Mouse (Mus musculus) midbrain, embryonic 13.5 days (tissue): Measurements from ENCODE around the gene Anapc11. TPM values are rescaled to one million over a fixed set of nuclear protein-coding genes. Genes with fewer than 3 reads are reported as not detected.

Source experiments
- ATAC-seq: fragments of 200-750 bp; cut with Nextera tagmentation; 2 replicates; pipeline ENCODE4 v1.8.0; 2017; ENCODE audit warnings: mild to moderate bottlenecking, moderate TSS enrichment, moderate library complexity
- H3K27ac ChIP-seq: fragments of 300-500 bp; sonication (generic); 2 replicates; pipeline ENCODE4 v1.5.1; 2015; ENCODE audit warnings: inconsistent platforms, mild to moderate bottlenecking, moderate library complexity
- H3K27me3 ChIP-seq: fragments of 300-500 bp; sonication (generic); 2 replicates; pipeline ENCODE4 v1.6.1; 2015; ENCODE audit warnings: mild to moderate bottlenecking, inconsistent platforms
- H3K36me3 ChIP-seq: fragments of 300-500 bp; sonication (generic); 2 replicates; pipeline ENCODE4 v1.6.1; 2015; ENCODE audit warnings: mild to moderate bottlenecking, inconsistent platforms
- H3K4me1 ChIP-seq: fragments of 300-500 bp; sonication (generic); replicated peaks from 2 replicates; pipeline ENCODE4 v1.6.1; 2015; ENCODE audit warnings: inconsistent platforms
- H3K4me2 ChIP-seq: fragments of 300-500 bp; sonication (generic); replicated peaks from 2 replicates; pipeline ENCODE4 v1.6.1; 2015; ENCODE audit warnings: moderate library complexity, mild to moderate bottlenecking, inconsistent platforms
- H3K4me3 ChIP-seq: fragments of 300-500 bp; sonication (generic); replicated peaks from 2 replicates; pipeline ENCODE4 v1.5.1; 2015; ENCODE audit warnings: mild to moderate bottlenecking, inconsistent platforms
- H3K9ac ChIP-seq: fragments of 300-500 bp; sonication (generic); replicated peaks from 2 replicates; pipeline ENCODE4 v1.6.1; 2015; ENCODE audit warnings: mild to moderate bottlenecking, inconsistent platforms
- H3K9me3 ChIP-seq: fragments of 300-500 bp; sonication (generic); 2 replicates; pipeline ENCODE4 v1.6.1; 2016; ENCODE audit warnings: mild to moderate bottlenecking, inconsistent platforms
- WGBS: fragments of 180-500 bp; shearing (Covaris S2); methylation state at CpG from one replicate; pipeline ENCODE4 v1.1.7; 2015; 5-methylcytosine and 5-hydroxymethylcytosine counted together
- polyA plus RNA-seq: library from polyadenylated mRNA; unstranded; fragments of >200 nt; fragmentation: Nextera tagmentation; extraction: Ambion mirVana; gene quantifications from 2 replicates; pipeline ENCODE4 v1.2.1, GENCODE M21; 2015

Anapc11 gene
- polyA plus RNA-seq, 1 experiment from 2014 or later = 183 TPM

DNA sequence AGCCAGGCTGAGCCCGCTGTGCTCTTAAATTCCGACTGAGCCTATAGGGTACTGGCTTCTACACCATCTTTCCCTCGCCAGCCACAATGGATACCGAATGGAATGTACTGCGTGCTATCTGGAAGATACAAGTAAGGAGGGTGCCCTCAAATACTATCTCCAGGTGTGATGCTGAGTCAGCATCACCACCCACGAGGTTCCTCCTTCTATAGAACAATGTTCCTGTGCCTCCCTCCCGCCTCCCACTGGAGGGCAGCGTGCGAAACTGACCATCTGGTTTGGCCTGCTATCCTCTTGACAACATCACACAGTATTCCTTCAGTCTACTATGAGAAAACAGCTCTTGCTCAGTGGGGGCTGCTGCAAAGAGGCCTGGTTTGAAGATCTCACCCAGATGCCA, 33.1 kb upstream of the Anapc11 start:
- no peaks in the 10 kb centered on the region for H3K27me3 ChIP-seq
- H3K9ac ChIP-seq = no peak overlapping the region
- H3K27ac ChIP-seq = no peak overlapping the region
- no peaks in the 10 kb centered on the region for H3K4me1 ChIP-seq
- WGBS = 90% methylated on average over 9 of the region's 9 CpGs
- no peaks in the 10 kb centered on the region for H3K9me3 ChIP-seq
- no peak overlapping the region for H3K4me2 ChIP-seq
- peaks cover 95% of the 10 kb centered on the region for H3K36me3 ChIP-seq
- no peak overlapping the region for H3K4me3 ChIP-seq
- ATAC-seq = no peak

DNA sequence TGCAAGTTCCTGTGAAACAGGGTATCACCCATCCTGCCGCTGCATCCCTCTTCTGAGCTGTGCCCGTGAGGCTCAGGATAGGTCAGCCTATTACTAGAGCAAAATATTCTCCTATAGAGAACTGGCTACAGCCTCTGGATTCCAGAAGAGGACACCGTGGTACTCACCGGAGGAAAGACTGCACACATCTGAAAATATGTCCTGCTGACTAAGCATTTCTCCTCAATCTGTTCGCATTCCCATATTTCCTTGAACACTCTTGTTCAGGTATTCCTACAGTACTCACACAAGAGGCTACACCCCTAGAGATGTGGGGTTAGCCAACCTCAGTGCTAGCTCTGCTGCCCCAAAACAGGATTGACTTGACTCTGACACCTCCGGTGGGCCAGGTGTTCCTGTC, 29.9 kb upstream of the Anapc11 start:
- Histone ChIP-seq H3K4me2 (no peak overlapping the region), H3K4me3 (no peak overlapping the region), H3K4me1 (peaks cover 14% of the 10 kb centered on the region), H3K36me3 (peaks cover 78% of the 10 kb centered on the region), H3K9ac (no peak overlapping the region), H3K27me3 (no peaks in the 10 kb centered on the region), H3K27ac (no peak overlapping the region), H3K9me3 (no peaks in the 10 kb centered on the region)
- no peak for ATAC-seq
- WGBS = 95% methylated on average over 6 of the region's 6 CpGs

DNA sequence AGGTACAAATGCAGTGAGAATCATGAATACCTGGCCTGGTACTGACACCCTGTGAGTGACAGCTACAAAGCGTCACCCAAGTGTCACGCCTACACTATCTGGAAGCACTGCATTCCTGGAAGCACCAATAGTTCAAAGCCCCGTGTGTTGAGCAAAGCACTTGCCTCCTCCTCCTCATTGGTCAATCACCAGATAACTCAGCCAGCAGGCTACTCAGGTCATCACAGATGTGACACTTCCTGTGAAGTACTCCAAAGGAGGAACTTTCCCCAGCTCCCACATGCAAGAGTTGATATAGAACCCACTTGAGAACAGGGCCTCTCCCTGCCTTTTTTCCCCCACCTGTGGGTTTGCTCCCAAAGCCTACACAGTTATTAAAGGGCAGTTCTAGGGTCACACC, 27.1 kb upstream of the Anapc11 start:
- Histone ChIP-seq H3K9me3 (no peaks in the 10 kb centered on the region), H3K27ac (no peak overlapping the region), H3K4me2 (peak overlapping the region; percentile 91), H3K36me3 (peaks cover 50% of the 10 kb centered on the region), H3K9ac (peak overlapping the region; percentile 83), H3K4me3 (peak overlapping the region; percentile 90), H3K4me1 (peaks cover 28% of the 10 kb centered on the region), H3K27me3 (no peaks in the 10 kb centered on the region)
- no peak for ATAC-seq
- WGBS = 89% methylated on average over 3 of the region's 3 CpGs

DNA sequence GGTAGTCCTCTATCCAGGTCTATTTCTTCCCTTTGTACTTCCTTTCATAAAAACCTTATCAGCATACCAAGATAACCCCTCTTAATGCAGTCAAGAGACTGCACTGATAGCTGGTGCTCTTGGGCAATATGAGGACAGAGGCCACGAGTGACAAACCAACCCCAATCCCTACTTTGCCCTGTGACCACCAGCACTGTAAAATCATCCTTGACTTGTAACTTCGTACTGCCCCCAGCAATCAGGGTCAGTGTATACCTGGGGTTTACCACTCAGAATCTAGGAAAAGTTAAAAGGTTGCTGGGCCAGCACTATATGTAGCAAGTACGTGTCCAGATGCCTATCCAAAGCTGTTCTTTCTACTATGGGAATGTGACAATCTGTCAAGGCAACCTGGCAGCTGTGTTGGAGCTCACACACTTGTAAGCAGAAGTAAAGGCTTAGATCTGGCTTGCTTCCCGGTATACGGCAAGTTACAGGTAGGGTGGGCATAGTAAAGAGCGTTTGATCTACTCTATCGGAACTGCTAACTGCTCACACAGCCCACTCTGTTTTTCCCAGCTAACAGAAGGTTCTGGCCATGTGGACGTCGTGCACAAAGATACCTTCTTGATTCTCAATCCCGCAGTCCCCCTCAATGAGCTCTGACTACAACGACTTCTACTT, 26.3 kb upstream of the Anapc11 start:
- 17% methylated on average over 11 of the region's 11 CpGs for whole genome bisulfite sequencing

DNA sequence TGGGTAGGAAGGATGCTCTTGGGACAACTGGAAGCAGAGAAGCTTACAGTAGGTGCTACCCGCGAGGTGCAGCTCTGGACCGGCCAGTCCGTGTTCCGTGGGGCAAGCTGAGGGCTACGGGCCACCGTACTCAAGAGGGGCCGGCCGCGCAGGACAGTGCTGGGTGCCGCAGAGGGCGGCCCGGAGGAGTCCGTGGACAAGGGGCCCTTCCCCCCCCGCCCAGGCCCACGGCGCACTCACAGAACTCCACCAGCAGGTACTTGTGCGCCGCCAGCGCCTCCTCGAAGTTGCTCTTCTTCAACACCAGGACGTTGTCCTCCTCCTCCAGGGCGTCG, 25.8 kb upstream of the Anapc11 start:
- no peaks in the 10 kb centered on the region for H3K27me3 ChIP-seq
- peak; percentile 53 for ATAC-seq

More for the DNA sequence above, 26.3 kb upstream of the Anapc11 start:
- Histone ChIP-seq H3K4me3 (peak overlapping the region; percentile 90), H3K27ac (peak overlapping the region; percentile 88; the same call in 1 of the 2 replicates), H3K9ac (peak overlapping the region; percentile 83), H3K4me2 (peak overlapping the region; percentile 91), H3K36me3 (peaks cover 43% of the 10 kb centered on the region), H3K9me3 (no peaks in the 10 kb centered on the region), H3K27me3 (no peaks in the 10 kb centered on the region), H3K4me1 (peaks cover 28% of the 10 kb centered on the region)
- no peak for ATAC-seq

DNA sequence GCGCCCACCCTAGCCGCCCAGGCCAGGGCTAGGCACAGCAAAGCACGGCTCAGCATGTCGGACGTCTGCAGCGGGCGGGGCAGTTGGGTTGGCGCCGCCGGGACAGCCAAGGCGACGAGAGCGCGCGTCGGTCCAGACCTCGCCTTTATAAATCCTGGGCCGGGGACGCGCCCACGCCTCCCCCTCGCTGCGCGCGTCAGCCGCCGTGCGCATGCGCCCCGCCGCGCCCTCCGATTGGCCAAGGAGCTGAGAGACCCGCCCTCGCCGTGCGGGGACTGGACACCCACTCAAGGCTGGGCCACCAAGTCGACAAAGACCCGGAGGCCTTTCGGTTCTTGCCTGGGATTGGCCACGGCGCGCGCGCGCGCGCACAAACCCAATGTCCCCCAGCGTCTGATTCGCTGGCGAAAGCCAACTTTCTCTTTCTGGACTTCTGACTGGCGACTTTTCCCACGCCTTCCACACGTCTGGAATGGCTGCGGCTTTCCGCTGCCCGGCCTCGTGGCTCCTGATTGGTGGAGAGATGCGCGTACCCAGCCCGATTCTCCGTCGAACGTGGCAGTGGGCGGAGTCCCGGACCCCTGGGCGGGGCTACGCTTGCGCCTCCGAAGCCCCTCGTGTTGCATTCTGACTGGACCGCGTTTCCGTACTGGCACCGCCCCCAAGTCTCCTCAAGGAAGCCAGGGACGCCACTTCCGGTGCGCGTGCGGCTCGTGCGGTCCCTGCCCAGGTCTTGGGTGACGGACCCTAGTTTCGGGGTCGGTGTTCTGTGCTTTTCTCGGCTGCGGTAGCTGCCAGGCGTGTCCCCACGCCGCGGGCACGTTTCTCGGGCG, 25.3 kb upstream of the Anapc11 start, which contains the start of gene P4hb:
Gene P4hb (minus strand): TSS at position 502 of the 833 bp plus-strand sequence.
- Histone ChIP-seq H3K36me3 (peaks cover 42% of the 10 kb centered on the region), H3K4me1 (peaks cover 28% of the 10 kb centered on the region), H3K4me3 (peak within 1 kb of the TSS; percentile 90), H3K9me3 (no peaks in the 10 kb centered on the region), H3K4me2 (peak within 1 kb of the TSS; percentile 91), H3K9ac (peak within 1 kb of the TSS; percentile 83), H3K27ac (peak within 1 kb of the TSS; percentile 88), H3K27me3 (no peaks in the 10 kb centered on the region)
- peak; percentile 98 for ATAC-seq
- under 1% methylated on average over 93 of the region's 94 CpGs for WGBS

More for the DNA sequence above, 25.8 kb upstream of the Anapc11 start:
- under 1% methylated on average over 22 of the region's 24 CpGs for WGBS
- peak overlapping the region; percentile 88 for H3K27ac ChIP-seq
- peak overlapping the region; percentile 90 for H3K4me3 ChIP-seq
- peaks cover 28% of the 10 kb centered on the region for H3K4me1 ChIP-seq
- peak overlapping the region; percentile 91 for H3K4me2 ChIP-seq
- peak overlapping the region; percentile 83 for H3K9ac ChIP-seq
- H3K36me3 ChIP-seq = peaks cover 42% of the 10 kb centered on the region
- no peaks in the 10 kb centered on the region for H3K9me3 ChIP-seq

DNA sequence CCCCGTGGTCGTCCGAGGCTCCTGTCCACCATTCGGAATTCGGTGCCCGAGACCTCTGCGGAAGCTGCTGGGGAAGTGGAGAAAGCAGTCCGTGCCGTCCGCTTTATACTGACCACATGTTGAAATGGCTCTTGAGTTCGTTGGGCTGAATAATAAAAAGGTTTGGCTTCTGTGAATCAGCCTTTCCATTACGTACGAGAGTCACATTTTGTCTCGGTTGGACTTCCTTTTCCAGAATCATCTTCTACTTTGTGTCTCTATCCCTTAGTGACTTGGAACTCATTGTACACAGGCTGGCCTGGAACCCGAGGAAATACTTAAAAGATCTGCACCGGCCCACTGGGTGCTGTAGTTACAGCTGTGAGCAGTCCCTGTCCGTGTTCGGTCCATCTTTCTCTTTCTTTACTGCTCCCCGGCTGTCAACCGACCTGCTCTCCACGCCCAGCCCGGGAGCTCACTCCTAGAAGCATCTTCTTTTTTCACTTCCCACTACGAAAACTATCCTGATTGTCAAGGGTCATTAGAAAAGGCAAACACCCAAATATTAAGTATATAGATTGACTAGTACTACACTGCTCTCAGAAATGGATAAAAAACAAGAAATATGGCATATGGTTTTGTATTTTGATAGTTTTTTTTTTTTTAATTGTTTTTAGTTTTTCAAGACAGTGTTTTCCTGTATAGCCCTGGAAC, 24.5 kb upstream of the Anapc11 start:
- peak overlapping the region; percentile 88 for H3K27ac ChIP-seq
- peaks cover 42% of the 10 kb centered on the region for H3K36me3 ChIP-seq
- H3K4me1 ChIP-seq = peaks cover 31% of the 10 kb centered on the region
- peak overlapping the region; percentile 74 for H3K9ac ChIP-seq
- H3K4me2 ChIP-seq = peak overlapping the region; percentile 85
- H3K9me3 ChIP-seq = no peaks in the 10 kb centered on the region
- no peaks in the 10 kb centered on the region for H3K27me3 ChIP-seq
- under 1% methylated on average over 23 of the region's 23 CpGs for WGBS
- ATAC-seq = no peak; the same call in 1 of the 2 replicates
- peak overlapping the region; percentile 90 for H3K4me3 ChIP-seq

DNA sequence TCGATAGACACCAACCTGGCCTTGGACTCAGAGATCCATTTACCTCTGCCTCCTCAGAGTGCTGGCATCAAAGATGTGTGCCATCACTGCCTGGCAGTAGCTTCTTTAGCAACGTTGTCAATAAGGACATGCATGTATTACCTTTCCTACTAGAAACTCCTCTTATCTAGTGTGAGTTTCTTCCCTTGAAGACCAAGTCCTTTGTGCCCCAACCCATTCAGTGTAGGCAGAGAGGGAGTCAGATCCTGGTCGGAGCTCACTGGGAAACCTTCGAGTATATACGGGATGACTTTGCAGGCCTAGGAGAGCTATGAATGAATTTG, 24.0 kb upstream of the Anapc11 start:
- no peak for ATAC-seq
- 47% methylated on average over 5 of the region's 5 CpGs for WGBS
- H3K36me3 ChIP-seq = peaks cover 43% of the 10 kb centered on the region
- H3K4me3 ChIP-seq = peak overlapping the region; percentile 90
- H3K4me2 ChIP-seq = peak overlapping the region; percentile 85
- H3K27ac ChIP-seq = no peak overlapping the region
- H3K9me3 ChIP-seq = no peaks in the 10 kb centered on the region
- no peaks in the 10 kb centered on the region for H3K27me3 ChIP-seq
- H3K4me1 ChIP-seq = peaks cover 36% of the 10 kb centered on the region
- H3K9ac ChIP-seq = peak overlapping the region; percentile 74

DNA sequence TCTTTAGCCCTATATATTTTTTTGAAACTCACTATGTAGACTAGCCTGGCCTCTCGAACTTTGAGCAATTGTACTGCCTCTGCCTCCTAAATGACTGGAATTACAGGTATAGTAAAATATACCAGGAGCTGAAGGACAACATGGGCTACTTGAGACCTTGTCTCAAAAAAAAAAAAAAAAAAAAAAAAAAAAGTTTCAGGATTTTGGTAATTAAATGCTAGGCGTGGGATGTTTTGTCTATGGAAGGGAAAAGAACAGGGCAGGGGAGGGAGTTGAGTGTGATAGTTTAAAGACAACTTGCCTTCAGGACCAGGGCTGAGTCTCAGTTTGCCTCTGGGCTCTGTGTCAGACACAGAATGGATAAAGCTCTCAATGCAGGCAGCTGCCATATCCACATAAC, 23.2 kb upstream of the Anapc11 start:
- Histone ChIP-seq H3K27ac (no peak overlapping the region), H3K4me1 (peaks cover 44% of the 10 kb centered on the region), H3K27me3 (no peaks in the 10 kb centered on the region), H3K4me2 (no peak overlapping the region), H3K36me3 (peaks cover 46% of the 10 kb centered on the region), H3K4me3 (no peak overlapping the region), H3K9me3 (no peaks in the 10 kb centered on the region), H3K9ac (0 out of 2 replicates have a peak overlapping the region, but pooled peaks have one; percentile 74)
- ATAC-seq = no peak
- WGBS = 89% methylated on average over 2 of the region's 2 CpGs

DNA sequence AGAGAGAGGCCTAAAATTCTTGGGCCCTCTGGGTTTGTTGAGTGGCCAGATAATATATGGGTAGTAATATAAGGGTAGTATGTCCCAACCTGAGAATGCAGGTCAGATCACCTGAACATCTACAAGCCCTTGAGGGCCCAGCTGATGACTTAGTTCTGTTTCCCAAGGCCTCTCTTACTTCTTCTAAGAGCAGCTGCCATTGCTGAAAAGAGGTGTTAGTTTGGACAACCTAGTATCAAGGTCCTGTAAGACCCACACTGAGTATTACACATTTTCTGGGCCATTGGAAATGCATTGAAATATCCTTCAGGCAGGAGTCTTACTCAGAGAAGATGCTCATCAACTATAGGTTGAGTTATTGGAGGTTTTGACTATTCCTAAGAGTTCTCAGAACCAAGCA, 22.3 kb upstream of the Anapc11 start:
- Histone ChIP-seq H3K9ac (no peak overlapping the region), H3K4me3 (no peak overlapping the region), H3K9me3 (no peaks in the 10 kb centered on the region), H3K27ac (no peak overlapping the region), H3K4me1 (peaks cover 47% of the 10 kb centered on the region), H3K36me3 (peaks cover 38% of the 10 kb centered on the region), H3K27me3 (no peaks in the 10 kb centered on the region), H3K4me2 (no peak overlapping the region)
- ATAC-seq = no peak

DNA sequence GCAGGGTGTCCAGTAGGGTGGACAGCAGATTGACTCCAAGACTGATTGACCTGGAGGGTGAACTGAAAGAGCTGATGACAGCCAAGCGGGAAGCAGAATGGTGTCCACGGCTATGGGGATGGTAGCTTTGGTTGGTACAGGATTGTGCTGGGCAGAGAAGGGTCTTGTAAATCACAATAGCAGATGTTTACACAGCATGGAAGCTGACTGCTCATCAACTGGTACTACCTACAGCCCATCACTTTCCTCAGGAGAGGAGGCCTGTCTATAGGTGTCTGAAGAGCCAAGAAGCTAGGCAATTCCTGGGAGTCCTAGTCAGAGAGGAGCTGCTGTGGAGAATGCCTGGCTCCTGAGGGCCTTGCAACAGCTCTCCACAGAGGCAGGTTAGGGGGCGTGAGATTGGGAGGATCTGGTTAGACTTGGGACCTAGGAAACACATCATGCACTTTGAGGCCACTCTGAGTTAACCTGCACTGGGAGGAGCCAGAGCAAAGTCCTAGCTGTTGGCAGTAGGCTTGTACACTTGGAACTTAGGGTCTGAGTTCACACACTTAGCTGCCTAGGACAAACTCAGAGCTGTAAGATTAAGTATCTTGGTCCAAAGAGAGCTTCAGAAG, 21.7 kb upstream of the Anapc11 start:
- no peak overlapping the region for H3K9ac ChIP-seq
- no peak for ATAC-seq
- no peaks in the 10 kb centered on the region for H3K9me3 ChIP-seq
- H3K4me3 ChIP-seq = no peak overlapping the region
- H3K27me3 ChIP-seq = no peaks in the 10 kb centered on the region
- no peak overlapping the region for H3K27ac ChIP-seq
- H3K4me1 ChIP-seq = peaks cover 42% of the 10 kb centered on the region
- peaks cover 33% of the 10 kb centered on the region for H3K36me3 ChIP-seq
- H3K4me2 ChIP-seq = no peak overlapping the region
- 81% methylated on average over 3 of the region's 3 CpGs for WGBS
